Mouse (Mus musculus): ENCODE measurements around the gene Vasp.

Gene Vasp

GRCm38 (mm10) chr7:19231849-19232248 is 39.8 kb downstream of the Vasp start:
- DNase-seq: no peak

- DNase-seq: no peak
Measured at GRCm38 (mm10) chr7:19230899-19231298, 40.7 kb downstream of the Vasp start.

GRCm38 (mm10) chr7:19230041-19230580 is 41.5 kb downstream of the Vasp start:
- no peak for DNase-seq

- no peak for DNase-seq
Measured at GRCm38 (mm10) chr7:19229404-19229803, 42.2 kb downstream of the Vasp start.

- no peak for DNase-seq
Measured at GRCm38 (mm10) chr7:19228793-19229148, 42.8 kb downstream of the Vasp start.

GRCm38 (mm10) chr7:19227883-19228792 is 43.5 kb downstream of the Vasp start, which contains the start of gene Opa3:
Gene Opa3 (plus strand): TSS chr7:19228334.
- DNase-seq: peak; percentile 100

GRCm38 (mm10) chr7:19226817-19227797 is 44.5 kb downstream of the Vasp start:
- peak; percentile 54 for DNase-seq

GRCm38 (mm10) chr7:19224933-19225332 is 46.7 kb downstream of the Vasp start:
- DNase-seq: no peak

GRCm38 (mm10) chr7:19222875-19223274 is 48.7 kb downstream of the Vasp start:
- no peak for DNase-seq

GRCm38 (mm10) chr7:19222189-19222588 is 49.4 kb downstream of the Vasp start:
- no peak for DNase-seq

GRCm38 (mm10) chr7:19220061-19220460 is 51.6 kb downstream of the Vasp start:
- no peak for DNase-seq

- no peak for DNase-seq
Measured at GRCm38 (mm10) chr7:19217944-19218343, 53.7 kb downstream of the Vasp start.

- DNase-seq: no peak
Measured at GRCm38 (mm10) chr7:19217492-19217891, 54.1 kb downstream of the Vasp start.

- no peak for DNase-seq
Measured at GRCm38 (mm10) chr7:19214940-19215339, 56.7 kb downstream of the Vasp start.

GRCm38 (mm10) chr7:19214369-19214768 is 57.2 kb downstream of the Vasp start:
- no peak for DNase-seq

- no peak for DNase-seq
Measured at GRCm38 (mm10) chr7:19213385-19213784, 58.2 kb downstream of the Vasp start.

- DNase-seq: peak; percentile 42
Measured at GRCm38 (mm10) chr7:19211996-19212755, 59.4 kb downstream of the Vasp start, which contains the start of gene Gpr4. Gene Gpr4 (plus strand): TSS chr7:19212538.

GRCm38 (mm10) chr7:19211041-19211675 is 60.5 kb downstream of the Vasp start:
- DNase-seq: no peak

GRCm38 (mm10) chr7:19210010-19210409 is 61.6 kb downstream of the Vasp start:
- DNase-seq: no peak

- DNase-seq: no peak
Measured at GRCm38 (mm10) chr7:19209494-19209893, 62.1 kb downstream of the Vasp start.

GRCm38 (mm10) chr7:19208944-19209472 is 62.6 kb downstream of the Vasp start:
- peak; percentile 62 for DNase-seq
